Mouse (Mus musculus) hindbrain, postnatal 0 days (tissue): Measurements from ENCODE around the gene Tbrg1. TPM values are rescaled to one million over a fixed set of nuclear protein-coding genes. Genes with fewer than 3 reads are reported as not detected.

Experiments
- ATAC-seq: fragments of 200-750 bp; cut with Nextera tagmentation; 2 replicates; pipeline ENCODE4 v1.8.0; 2017; ENCODE audit warnings: mild to moderate bottlenecking, moderate TSS enrichment, moderate library complexity
- DNase-seq: peaks from one replicate; pipeline ENCODE4 v3.0.0-alpha.2; 2015; ENCODE audit warnings: low spot score
- H3K27ac ChIP-seq: fragments of 300-500 bp; sonication (generic); 2 replicates; pipeline ENCODE4 v1.5.1; 2014; ENCODE audit warnings: mild to moderate bottlenecking
- H3K27me3 ChIP-seq: fragments of 300-500 bp; sonication (generic); 2 replicates; pipeline ENCODE4 v1.6.1; 2014; ENCODE audit warnings: low read length, mixed read lengths; ENCODE audit not compliant: insufficient read depth
- H3K36me3 ChIP-seq: fragments of 300-500 bp; sonication (generic); 2 replicates; pipeline ENCODE4 v1.6.1; 2014; ENCODE audit warnings: low read length, mixed read lengths; ENCODE audit not compliant: insufficient read depth
- H3K4me1 ChIP-seq: fragments of 300-500 bp; sonication (generic); 2 replicates; pipeline ENCODE4 v1.6.1; 2014; ENCODE audit warnings: antibody characterized with exemption, low read length, mixed read lengths; ENCODE audit not compliant: insufficient read depth
- H3K4me2 ChIP-seq: fragments of 300-500 bp; sonication (generic); 2 replicates; pipeline ENCODE4 v1.6.1; 2014; ENCODE audit warnings: low read depth, mild to moderate bottlenecking, low read length, moderate library complexity, mixed read lengths
- H3K4me3 ChIP-seq: fragments of 300-500 bp; sonication (generic); 2 replicates; pipeline ENCODE4 v1.5.1; 2014; ENCODE audit warnings: low read length
- H3K9ac ChIP-seq: fragments of 300-500 bp; sonication (generic); replicated peaks from 2 replicates; pipeline ENCODE4 v1.6.1; 2014; ENCODE audit warnings: mild to moderate bottlenecking, low read length, moderate library complexity, mixed read lengths
- H3K9me3 ChIP-seq: fragments of 300-500 bp; sonication (generic); 2 replicates; pipeline ENCODE4 v1.6.1; 2016; ENCODE audit warnings: low read length, mixed read lengths
- CTCF ChIP-seq: IDR thresholded peaks from 2 replicates; pipeline ENCODE4 v1.5.1; 2016; ENCODE audit warnings: antibody characterized with exemption, control low read depth, low read depth
- WGBS: fragments of 180-500 bp; shearing (Covaris S2); extraction: QIAGEN DNeasy Blood & Tissue Kit; methylation state at CpG from one replicate; pipeline ENCODE4 v1.1.7; 2014; 5-methylcytosine and 5-hydroxymethylcytosine counted together
- polyA plus RNA-seq: library from polyadenylated mRNA; unstranded; fragments of >200 nt; fragmentation: Nextera tagmentation; extraction: Ambion mirVana; gene quantifications from 2 replicates; pipeline ENCODE4 v1.2.1, GENCODE M21; 2015
- total RNA-seq: library from RNA; depleted of rRNA; stranded (reverse); fragments of >200 nt; gene quantifications from 2 replicates; pipeline ENCODE4 v1.2.3, GENCODE M21; 2014

Gene Tbrg1
- total and polyA plus RNA-seq, 2 experiments from 2014 or later, result 44.5 to 82.9 TPM

GRCm38 (mm10) chr9:37670261-37670660 is 13.1 kb upstream of the Tbrg1 start:
- H3K4me2 ChIP-seq, result no peak overlapping the region

GRCm38 (mm10) chr9:37669678-37670077 is 12.6 kb upstream of the Tbrg1 start:
- Histone ChIP-seq H3K27me3 (no peaks in the 10 kb centered on the region), H3K4me3 (no peak overlapping the region), H3K9me3 (no peaks in the 10 kb centered on the region), H3K4me2 (no peak overlapping the region), H3K36me3 (no peaks in the 10 kb centered on the region), H3K27ac (no peak overlapping the region), H3K4me1 (no peaks in the 10 kb centered on the region), H3K9ac (no peak overlapping the region)
- TF ChIP-seq CTCF, result no peak
- no peak for DNase-seq
- ATAC-seq, result no peak
- 72% methylated on average over 4 of the region's 4 CpGs for WGBS

More at GRCm38 (mm10) chr9:37670261-37670660, 13.1 kb upstream of the Tbrg1 start:
- DNase-seq (no peak), ATAC-seq (no peak)
- H3K9me3 ChIP-seq, result no peaks in the 10 kb centered on the region
- H3K9ac ChIP-seq, result no peak overlapping the region
- 89% methylated on average over 3 of the region's 3 CpGs for WGBS
- no peak overlapping the region for H3K4me3 ChIP-seq
- H3K36me3 ChIP-seq, result no peaks in the 10 kb centered on the region
- no peak overlapping the region for H3K27ac ChIP-seq
- TF ChIP-seq CTCF, result no peak
- H3K27me3 ChIP-seq, result no peaks in the 10 kb centered on the region
- no peaks in the 10 kb centered on the region for H3K4me1 ChIP-seq

GRCm38 (mm10) chr9:37669115-37669514 is 12.0 kb upstream of the Tbrg1 start, which contains the start of gene Panx3:
Gene Panx3, minus strand, starts transcription at chr9:37669235.
- H3K27me3 ChIP-seq, result no peaks in the 10 kb centered on the region
- 53% methylated on average over 6 of the region's 6 CpGs for WGBS
- ATAC-seq, result no peak
- no peak for DNase-seq
- no peaks in the 10 kb centered on the region for H3K9me3 ChIP-seq
- no peaks in the 10 kb centered on the region for H3K36me3 ChIP-seq
- TF ChIP-seq CTCF, result no peak
- no peak within 1 kb of the TSS for H3K27ac ChIP-seq
- H3K4me1 ChIP-seq, result no peaks in the 10 kb centered on the region
- no peak within 1 kb of the TSS for H3K4me3 ChIP-seq
- no peak within 1 kb of the TSS for H3K4me2 ChIP-seq
- no peak within 1 kb of the TSS for H3K9ac ChIP-seq

GRCm38 (mm10) chr9:37666045-37666444 is 8.9 kb upstream of the Tbrg1 start:
- WGBS, result 85% methylated on average over 7 of the region's 7 CpGs
- no peak overlapping the region for H3K27ac ChIP-seq
- no peak for TF ChIP-seq CTCF
- H3K9ac ChIP-seq, result no peak overlapping the region
- no peaks in the 10 kb centered on the region for H3K36me3 ChIP-seq
- no peaks in the 10 kb centered on the region for H3K27me3 ChIP-seq
- DNase-seq (no peak), ATAC-seq (no peak)
- no peaks in the 10 kb centered on the region for H3K4me1 ChIP-seq
- H3K4me2 ChIP-seq, result no peak overlapping the region
- no peak overlapping the region for H3K4me3 ChIP-seq
- no peaks in the 10 kb centered on the region for H3K9me3 ChIP-seq

GRCm38 (mm10) chr9:37664604-37665003 is 7.5 kb upstream of the Tbrg1 start:
- ATAC-seq, result no peak

GRCm38 (mm10) chr9:37663210-37663609 is 6.1 kb upstream of the Tbrg1 start:
- DNase-seq (no peak), ATAC-seq (no peak)
- Histone ChIP-seq H3K27ac (no peak overlapping the region), H3K4me1 (no peaks in the 10 kb centered on the region), H3K27me3 (no peaks in the 10 kb centered on the region), H3K4me3 (no peak overlapping the region), H3K9me3 (no peaks in the 10 kb centered on the region), H3K36me3 (no peaks in the 10 kb centered on the region), H3K9ac (no peak overlapping the region), H3K4me2 (no peak overlapping the region)
- 83% methylated on average over 1 of the region's 1 CpGs for WGBS
- TF ChIP-seq CTCF, result no peak

More at GRCm38 (mm10) chr9:37664604-37665003, 7.5 kb upstream of the Tbrg1 start:
- no peak for DNase-seq
- Histone ChIP-seq H3K9me3 (no peaks in the 10 kb centered on the region), H3K27me3 (no peaks in the 10 kb centered on the region), H3K4me3 (no peak overlapping the region), H3K27ac (no peak overlapping the region), H3K4me2 (no peak overlapping the region), H3K4me1 (no peaks in the 10 kb centered on the region), H3K9ac (no peak overlapping the region), H3K36me3 (no peaks in the 10 kb centered on the region)
- no peak for TF ChIP-seq CTCF
- 77% methylated on average over 2 of the region's 2 CpGs for WGBS

- no peaks in the 10 kb centered on the region for H3K27me3 ChIP-seq
- DNase-seq, result no peak
- H3K4me2 ChIP-seq, result no peak overlapping the region
- no peak overlapping the region for H3K27ac ChIP-seq
- H3K4me3 ChIP-seq, result no peak overlapping the region
- no peaks in the 10 kb centered on the region for H3K36me3 ChIP-seq
- H3K4me1 ChIP-seq, result peaks cover 10% of the 10 kb centered on the region
- no peak overlapping the region for H3K9ac ChIP-seq
- ATAC-seq, result no peak
- TF ChIP-seq CTCF, result no peak
- H3K9me3 ChIP-seq, result no peaks in the 10 kb centered on the region
- WGBS, result 86% methylated on average over 6 of the region's 6 CpGs
These were observed 2.3 kb upstream of the Tbrg1 start for GRCm38 (mm10) chr9:37659413-37659812.
